Mouse (Mus musculus): ENCODE results near the gene Optn. TPM values are rescaled to one million over a fixed set of nuclear protein-coding genes. Genes with fewer than 3 reads are reported as not detected.
A peak's percentile ranks its signal among the peaks of the same experiment; 100 is the strongest.

Optn gene
- total and polyA plus RNA-seq, 3 experiments, result 25.1 to 37.3 (median 28.0) TPM

GRCm38 (mm10) chr2:5037390-5037789 lies 26.5 kb downstream of the Optn start:
- H3K4me1 ChIP-seq (ENCODE audit: control insufficient read depth in 1 of 2, insufficient read depth in 2 of 2), result peaks cover 7 to 58% of the 10 kb centered on the region in 2 experiments
- no peaks in the 10 kb centered on the region for H3K9me3 ChIP-seq (replicated peaks; ENCODE audit: low read length)
- no peak overlapping the region for H3K4me2 ChIP-seq (ENCODE audit: insufficient read depth, low read depth, poor library complexity, severe bottlenecking)
- no peaks in the 10 kb centered on the region for H3K27me3 ChIP-seq (replicated peaks)
- no peaks in the 10 kb centered on the region for H3K79me2 ChIP-seq (replicated peaks; ENCODE audit: control insufficient read depth, extremely low read depth, insufficient read depth, poor library complexity, severe bottlenecking)
- no peak for TF ChIP-seq SIN3A (IDR thresholded peaks at IDR 0.05; ENCODE audit: low read length)
- no peak for TF ChIP-seq TBP (conservative IDR thresholded peaks at IDR 0.05; ENCODE audit: low read depth, low read length)
- TF ChIP-seq ZC3H11A (IDR thresholded peaks at IDR 0.05; ENCODE audit: low read depth, low read length), result no peak
- no peak for TF ChIP-seq SMC3 (IDR thresholded peaks at IDR 0.05; ENCODE audit: low read depth, low read length)
- TF ChIP-seq NRF1 (IDR thresholded peaks at IDR 0.05; ENCODE audit: low read depth, low read length), result no peak
- no peak for TF ChIP-seq MAZ (IDR thresholded peaks at IDR 0.05; ENCODE audit: low read depth, low read length)
- TF ChIP-seq BHLHE40 (IDR thresholded peaks at IDR 0.05; ENCODE audit: low read depth, low read length), result no peak
- H3K4me3 ChIP-seq (replicated peaks in 1 of 3; ENCODE audit: low read depth in 2 of 3, low read length in 2 of 3, poor library complexity in 1 of 3), result no peak overlapping the region
- dilution Hi-C loops (cut with MboI; ENCODE audit: extremely low pct_ligation_motif_present, extremely low pct_unique_long_range_greater_than_20kb, low sequenced_read_pairs), result no loop called here
- no peak overlapping the region for H3K9ac ChIP-seq (ENCODE audit: insufficient read depth, low read depth)
- no peak overlapping the region for H3K27ac ChIP-seq (ENCODE audit: insufficient read depth, low read depth)
- DNase-seq (ENCODE audit: extremely low read depth), result no peak
- in situ Hi-C loops (cut with MboI; ENCODE audit: low pct_ligation_motif_present, low pct_unique_long_range_greater_than_20kb, low sequenced_read_pairs), result no loop called here
- peaks cover 39 to 83% of the 10 kb centered on the region in 2 experiments for H3K36me3 ChIP-seq (replicated peaks in 1 of 2; ENCODE audit: control insufficient read depth in 1 of 2, insufficient read depth in 1 of 2, low read length in 1 of 2)

- in situ Hi-C loops (cut with MboI; ENCODE audit: low pct_ligation_motif_present, low pct_unique_long_range_greater_than_20kb, low sequenced_read_pairs), result no loop called here
- dilution Hi-C loops (cut with MboI; ENCODE audit: extremely low pct_ligation_motif_present, extremely low pct_unique_long_range_greater_than_20kb, low sequenced_read_pairs), result no loop called here
These were observed 27.3 kb downstream of the Optn start for GRCm38 (mm10) chr2:5036411-5037076.

More at GRCm38 (mm10) chr2:5036411-5037076, 27.3 kb downstream of the Optn start:
- peaks cover 7 to 49% of the 10 kb centered on the region in 2 experiments for H3K4me1 ChIP-seq (ENCODE audit: control insufficient read depth in 1 of 2, insufficient read depth in 2 of 2)
- H3K79me2 ChIP-seq (replicated peaks; ENCODE audit: control insufficient read depth, extremely low read depth, insufficient read depth, poor library complexity, severe bottlenecking), result no peaks in the 10 kb centered on the region
- H3K36me3 ChIP-seq (replicated peaks in 1 of 2; ENCODE audit: control insufficient read depth in 1 of 2, insufficient read depth in 1 of 2, low read length in 1 of 2), result peaks cover 42 to 82% of the 10 kb centered on the region in 2 experiments
- TF ChIP-seq UBTF (IDR thresholded peaks at IDR 0.05; ENCODE audit: low read depth, low read length), result no peak
- no peak for TF ChIP-seq SIN3A (IDR thresholded peaks at IDR 0.05; ENCODE audit: low read length)
- TF ChIP-seq BHLHE40 (IDR thresholded peaks at IDR 0.05; ENCODE audit: low read depth, low read length), result 0 out of 2 replicates have a peak, but pooled peaks have one; percentile 58
- peak; percentile 46 for TF ChIP-seq MAX (IDR thresholded peaks at IDR 0.05; ENCODE audit: low read length)
- TF ChIP-seq ZNF384 (IDR thresholded peaks at IDR 0.05; ENCODE audit: low read depth, low read length), result no peak
- TF ChIP-seq PAX5 (IDR thresholded peaks at IDR 0.05; ENCODE audit: low read length), result no peak
- peak; percentile 48; the same call in 1 of the 2 replicates for TF ChIP-seq EP300 (IDR thresholded peaks at IDR 0.05; ENCODE audit: low read length)
- TF ChIP-seq HCFC1 (IDR thresholded peaks at IDR 0.05; ENCODE audit: low read depth, low read length), result no peak
- no peak for TF ChIP-seq POLR2AphosphoS2 (IDR thresholded peaks at IDR 0.05; ENCODE audit: low read depth, low read length)
- no peak for TF ChIP-seq NRF1 (IDR thresholded peaks at IDR 0.05; ENCODE audit: low read depth, low read length)
- TF ChIP-seq ZC3H11A (IDR thresholded peaks at IDR 0.05; ENCODE audit: low read depth, low read length), result no peak
- no peak for TF ChIP-seq ETS1 (conservative IDR thresholded peaks at IDR 0.05; ENCODE audit: low read depth, low read length)
- TF ChIP-seq IRF4 (IDR thresholded peaks at IDR 0.05; ENCODE audit: low read depth, low read length), result peak; percentile 54
- no peak for TF ChIP-seq TCF12 (IDR thresholded peaks at IDR 0.05; ENCODE audit: low read depth, low read length)
- peak; percentile 52; the same call in 1 of the 2 replicates for TF ChIP-seq MYC (IDR thresholded peaks at IDR 0.05; ENCODE audit: low read depth, low read length)
- TF ChIP-seq MXI1 (IDR thresholded peaks at IDR 0.05; ENCODE audit: low read depth, low read length), result peak; percentile 42; the same call in 1 of the 2 replicates
- H3K9me3 ChIP-seq (replicated peaks; ENCODE audit: low read length), result no peaks in the 10 kb centered on the region
- H3K27me3 ChIP-seq (replicated peaks), result no peaks in the 10 kb centered on the region
- no peak overlapping the region for H3K4me3 ChIP-seq (replicated peaks in 1 of 3; ENCODE audit: low read depth in 2 of 3, low read length in 2 of 3, poor library complexity in 1 of 3)
- peak overlapping the region; percentile 41 for H3K9ac ChIP-seq (ENCODE audit: insufficient read depth, low read depth)
- H3K27ac ChIP-seq (ENCODE audit: insufficient read depth, low read depth), result peak overlapping the region; percentile 28
- peak overlapping the region; percentile 77 for H3K4me2 ChIP-seq (ENCODE audit: insufficient read depth, low read depth, poor library complexity, severe bottlenecking)
- DNase-seq (ENCODE audit: extremely low read depth), result peak; percentile 11

All from CH12.LX (cell line).